Mouse (Mus musculus) stomach, postnatal 0 days (tissue): Measurements from ENCODE around the gene Gjc1.

Experiments used
- CTCF ChIP-seq: IDR thresholded peaks from 2 replicates; pipeline ENCODE4 v1.5.1; 2016; ENCODE audit warnings: antibody characterized with exemption, low read depth, mild to moderate bottlenecking, moderate library complexity
- EP300 ChIP-seq: optimal IDR thresholded peaks from 2 replicates; pipeline ENCODE3; 2016; ENCODE audit warnings: antibody characterized with exemption

- TF ChIP-seq CTCF (no peak), EP300 (no peak)
These were observed 8.6 kb downstream of the Gjc1 start for GRCm38 (mm10) chr11:102810721-102811485.
